Mouse (Mus musculus) embryonic facial prominence, embryonic 10.5 days (tissue): Measurements from ENCODE around the gene Myadm. TPM values are rescaled to one million over a fixed set of nuclear protein-coding genes. Genes with fewer than 3 reads are reported as not detected.
"Not testable (repeated sequence)": the region's sequence is repeated elsewhere in the genome, so short reads cannot be mapped to it uniquely, and the experiment has no call there.

Source experiments
- DNase-seq: peaks from one replicate; pipeline ENCODE4 v3.0.0-alpha.2; 2017; ENCODE audit warnings: low spot score
- H3K27ac ChIP-seq: fragments of 300-500 bp; sonication (generic); replicated peaks from 2 replicates; pipeline ENCODE4 v1.5.1; 2016; ENCODE audit warnings: mild to moderate bottlenecking
- H3K27me3 ChIP-seq: fragments of 300-500 bp; sonication (generic); replicated peaks from 2 replicates; pipeline ENCODE4 v1.6.1; 2016; ENCODE audit warnings: low read depth, mild to moderate bottlenecking; ENCODE audit not compliant: poor library complexity, severe bottlenecking
- H3K36me3 ChIP-seq: fragments of 300-500 bp; sonication (generic); replicated peaks from 2 replicates; pipeline ENCODE4 v1.6.1; 2016; ENCODE audit warnings: mild to moderate bottlenecking, moderate library complexity
- H3K4me1 ChIP-seq: fragments of 300-500 bp; sonication (generic); 2 replicates; pipeline ENCODE4 v1.6.1; 2016
- H3K4me3 ChIP-seq: fragments of 300-500 bp; sonication (generic); 2 replicates; pipeline ENCODE4 v1.5.1; 2016; ENCODE audit warnings: mild to moderate bottlenecking, moderate library complexity
- H3K9me3 ChIP-seq: fragments of 300-500 bp; sonication (generic); 2 replicates; pipeline ENCODE4 v1.6.1; 2016; ENCODE audit warnings: mild to moderate bottlenecking
- WGBS: fragments of 180-500 bp; shearing (Covaris S2); methylation state at CpG from one replicate; pipeline ENCODE4 v1.1.7; 2016; 5-methylcytosine and 5-hydroxymethylcytosine counted together
- polyA plus RNA-seq: library from polyadenylated mRNA; unstranded; fragments of >200 nt; fragmentation: Nextera tagmentation; extraction: Ambion mirVana; gene quantifications from 2 replicates; pipeline ENCODE4 v1.2.1, GENCODE M21; 2016

Myadm gene
- polyA plus RNA-seq, 1 experiment from 2014 or later = 27.5 TPM

DNA sequence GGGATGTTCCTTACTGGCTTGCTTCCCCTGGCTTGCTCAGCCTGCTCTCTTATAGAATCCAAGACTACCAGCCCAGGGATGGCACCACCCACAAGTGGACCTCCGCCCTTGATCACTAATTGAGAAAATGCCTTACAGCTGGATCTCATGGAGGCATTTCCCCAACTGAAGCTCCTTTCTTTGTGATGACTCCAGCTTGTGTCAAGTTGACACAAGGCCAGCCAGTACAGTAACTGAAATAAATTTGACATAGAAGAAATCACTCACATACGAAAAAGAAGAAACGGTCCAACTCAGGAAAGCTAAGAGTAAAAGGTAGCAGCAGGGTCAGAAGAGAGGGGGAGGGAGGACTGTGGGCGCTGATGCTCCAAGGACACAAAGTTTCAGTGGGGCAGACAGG lies 12.1 kb upstream of the Myadm start:
- 25% methylated on average over 4 of the region's 4 CpGs for WGBS
- H3K27me3 ChIP-seq, H3K9me3 ChIP-seq, H3K36me3 ChIP-seq, DNase-seq, H3K4me3 ChIP-seq: not testable (repeated sequence)
- Histone ChIP-seq H3K27ac (peak overlapping the region; percentile 44), H3K4me1 (peaks cover 10% of the 10 kb centered on the region)

DNA sequence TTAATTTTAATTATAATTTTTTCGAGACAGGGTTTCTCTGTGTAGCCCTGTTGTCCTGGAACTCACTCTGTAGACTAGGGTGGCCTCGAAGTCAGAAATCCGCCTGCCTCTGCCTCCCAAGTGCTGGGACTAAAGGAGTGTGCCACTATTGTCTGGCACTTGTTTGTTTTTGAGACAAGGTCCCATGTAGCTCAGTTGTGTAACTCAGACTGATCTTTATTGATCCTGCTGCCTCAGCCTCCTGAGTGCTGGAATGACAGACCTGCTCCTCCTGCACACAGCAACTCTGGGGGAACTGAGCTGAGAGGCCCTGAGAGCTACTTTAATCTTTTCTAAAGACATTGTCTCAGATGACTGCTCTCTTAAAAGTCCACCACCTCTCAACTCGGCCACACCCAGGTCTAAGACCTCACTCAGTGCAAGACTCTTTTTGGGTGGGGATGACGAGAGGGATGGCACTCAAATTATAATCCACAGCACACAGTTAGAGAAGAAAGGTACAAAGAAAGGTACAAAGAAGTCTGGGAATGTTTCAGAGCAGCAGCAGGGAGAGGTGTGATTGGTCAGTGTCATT lies 8.7 kb upstream of the Myadm start:
- 76% methylated on average over 5 of the region's 5 CpGs for WGBS
- DNase-seq = no peak
- Histone ChIP-seq H3K36me3 (no peaks in the 10 kb centered on the region), H3K4me1 (peaks cover 10% of the 10 kb centered on the region), H3K9me3 (no peaks in the 10 kb centered on the region), H3K27ac (no peak overlapping the region), H3K27me3 (no peaks in the 10 kb centered on the region), H3K4me3 (no peak overlapping the region)

DNA sequence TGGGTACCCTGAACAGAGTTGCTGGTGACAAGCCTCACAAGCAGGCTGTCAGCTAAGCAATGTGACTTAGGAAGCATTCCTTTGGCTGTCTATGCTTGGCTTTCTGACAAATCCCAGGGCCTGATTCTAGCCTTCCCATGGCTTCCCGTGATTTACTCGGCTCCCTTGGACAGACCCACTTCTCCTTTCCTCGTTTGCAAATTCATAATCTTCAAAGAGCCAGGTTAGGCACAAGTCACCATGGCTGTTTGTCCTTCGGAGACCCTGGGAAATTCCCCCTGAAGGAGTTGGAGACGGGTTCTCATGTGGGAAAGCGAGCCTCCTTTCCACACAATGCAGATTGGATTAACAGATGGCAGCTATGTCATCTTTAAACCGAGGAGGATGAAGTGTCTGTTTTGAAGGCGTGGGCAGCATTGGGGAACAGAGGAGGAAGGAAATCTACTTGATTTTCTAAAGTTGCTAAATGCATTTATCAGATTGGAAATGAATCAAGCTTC lies 8.2 kb upstream of the Myadm start:
- H3K27ac ChIP-seq = no peak overlapping the region
- no peaks in the 10 kb centered on the region for H3K9me3 ChIP-seq
- DNase-seq = no peak
- 59% methylated on average over 8 of the region's 8 CpGs for WGBS
- no peaks in the 10 kb centered on the region for H3K36me3 ChIP-seq
- H3K27me3 ChIP-seq = no peaks in the 10 kb centered on the region
- peaks cover 6% of the 10 kb centered on the region for H3K4me1 ChIP-seq
- H3K4me3 ChIP-seq = no peak overlapping the region

DNA sequence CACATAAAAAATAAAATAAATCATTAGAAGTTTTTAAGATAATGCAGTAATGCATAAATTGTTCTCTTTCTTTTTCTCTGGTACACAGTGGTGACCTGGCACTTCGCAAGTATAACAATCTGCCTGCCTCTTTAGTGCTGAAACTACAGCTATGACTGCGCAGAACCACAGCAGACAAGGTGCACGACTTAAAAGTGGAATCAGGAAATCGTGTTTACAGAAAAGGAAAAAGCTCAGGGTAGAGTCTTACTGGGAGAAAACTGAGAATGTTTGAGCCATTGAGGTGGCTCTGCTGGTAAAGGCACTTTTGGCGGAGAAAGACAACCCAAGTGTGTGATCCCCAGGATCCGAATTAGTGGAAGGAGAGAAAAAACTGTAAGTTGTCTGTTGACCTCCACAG lies 7.1 kb upstream of the Myadm start:
- no peaks in the 10 kb centered on the region for H3K9me3 ChIP-seq
- peaks cover 6% of the 10 kb centered on the region for H3K4me1 ChIP-seq
- 82% methylated on average over 6 of the region's 6 CpGs for WGBS

DNA sequence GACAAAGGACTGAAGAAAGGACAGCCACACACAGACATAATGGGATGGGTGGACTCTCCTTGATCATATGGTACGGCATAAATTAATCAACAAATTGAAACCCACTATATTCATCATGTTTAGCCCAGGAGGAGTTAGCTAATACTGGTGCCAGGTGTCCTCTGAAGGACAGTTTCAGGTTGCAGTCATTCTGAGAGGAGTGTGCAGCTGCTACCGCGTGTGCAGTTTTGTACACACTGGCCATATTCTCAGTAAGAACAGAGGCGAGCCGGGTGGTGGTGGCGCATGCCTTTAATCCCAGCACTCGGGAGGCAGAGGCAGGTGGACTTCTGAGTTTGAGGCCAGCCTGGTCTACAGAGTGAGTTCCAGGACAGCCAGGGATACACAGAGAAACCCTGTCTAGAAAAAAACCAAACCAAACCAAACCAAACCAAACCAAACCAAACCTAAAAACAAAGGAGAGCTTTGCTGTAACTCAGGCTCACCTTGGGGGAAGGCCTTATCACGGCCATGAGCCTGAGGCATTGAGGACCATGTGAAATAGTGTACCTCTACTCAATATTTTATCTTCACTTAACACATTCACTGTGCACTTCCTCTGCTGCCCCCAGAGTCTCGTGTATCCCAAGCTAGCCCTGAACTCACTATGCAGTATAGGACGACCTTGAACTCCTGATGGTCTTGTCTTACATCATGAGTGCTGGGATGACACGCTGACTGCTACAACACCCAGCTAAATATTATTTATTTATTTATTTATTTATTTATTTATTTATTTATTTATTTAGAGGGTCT lies 5.6 kb upstream of the Myadm start:
- no peaks in the 10 kb centered on the region for H3K9me3 ChIP-seq
- H3K4me1 ChIP-seq = peaks cover 5% of the 10 kb centered on the region; the same call in 1 of the 2 replicates
- no peak overlapping the region for H3K4me3 ChIP-seq
- no peaks in the 10 kb centered on the region for H3K36me3 ChIP-seq
- no peak overlapping the region for H3K27ac ChIP-seq
- no peaks in the 10 kb centered on the region for H3K27me3 ChIP-seq
- WGBS = 89% methylated on average over 11 of the region's 11 CpGs
- no peak for DNase-seq

More for the DNA sequence above, 7.1 kb upstream of the Myadm start:
- Histone ChIP-seq H3K27me3 (no peaks in the 10 kb centered on the region), H3K36me3 (no peaks in the 10 kb centered on the region), H3K27ac (no peak overlapping the region), H3K4me3 (no peak overlapping the region)
- no peak for DNase-seq

DNA sequence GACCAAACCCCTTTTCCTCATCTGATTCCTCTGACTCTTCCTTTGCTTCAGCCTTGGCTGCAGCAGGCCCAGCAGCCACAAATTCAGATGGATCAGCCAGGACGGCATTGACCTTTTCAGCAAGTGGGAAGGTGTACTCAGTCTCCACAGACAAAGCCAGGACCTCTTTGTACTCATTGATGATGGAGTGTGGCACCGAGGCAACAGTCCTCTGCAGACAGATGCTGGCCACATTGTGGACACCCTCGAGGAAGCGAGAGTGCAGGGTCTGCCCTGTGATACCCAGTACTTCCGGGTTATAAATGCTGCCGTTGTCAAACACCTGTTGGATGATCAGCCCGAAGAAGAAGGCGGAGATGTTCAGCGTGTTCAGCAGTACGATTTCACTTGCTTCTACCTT lies 4.3 kb upstream of the Myadm start:
- Histone ChIP-seq H3K9me3 (no peaks in the 10 kb centered on the region), H3K4me1 (peaks cover 14% of the 10 kb centered on the region), H3K27me3 (no peaks in the 10 kb centered on the region), H3K36me3 (no peaks in the 10 kb centered on the region), H3K27ac (no peak overlapping the region), H3K4me3 (no peak overlapping the region)
- DNase-seq = no peak
- 87% methylated on average over 10 of the region's 10 CpGs for WGBS

DNA sequence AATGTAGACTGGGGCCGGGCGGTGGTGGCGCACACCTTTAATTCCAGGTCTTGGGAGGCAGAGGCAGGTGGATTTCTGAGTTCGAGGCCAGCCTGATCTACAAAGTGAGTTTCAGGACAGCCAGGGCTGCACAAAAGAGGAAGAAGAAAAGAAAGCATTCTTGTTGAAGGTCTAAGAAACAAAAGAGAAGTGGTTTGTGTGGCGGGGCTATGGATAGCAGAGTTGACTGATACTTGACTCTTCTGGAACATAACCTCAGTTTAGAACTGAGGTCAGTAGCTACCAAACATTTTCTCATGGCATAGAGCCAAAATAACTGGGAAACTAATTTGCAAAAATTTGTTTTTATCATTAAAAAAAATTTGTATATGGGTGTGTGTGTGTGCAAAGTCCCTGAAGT lies 2.8 kb upstream of the Myadm start:
- Histone ChIP-seq H3K4me1 (peaks cover 28% of the 10 kb centered on the region), H3K36me3 (no peaks in the 10 kb centered on the region), H3K27ac (no peak overlapping the region), H3K4me3 (no peak overlapping the region), H3K9me3 (no peaks in the 10 kb centered on the region), H3K27me3 (no peaks in the 10 kb centered on the region)
- 91% methylated on average over 5 of the region's 5 CpGs for WGBS
- no peak for DNase-seq

DNA sequence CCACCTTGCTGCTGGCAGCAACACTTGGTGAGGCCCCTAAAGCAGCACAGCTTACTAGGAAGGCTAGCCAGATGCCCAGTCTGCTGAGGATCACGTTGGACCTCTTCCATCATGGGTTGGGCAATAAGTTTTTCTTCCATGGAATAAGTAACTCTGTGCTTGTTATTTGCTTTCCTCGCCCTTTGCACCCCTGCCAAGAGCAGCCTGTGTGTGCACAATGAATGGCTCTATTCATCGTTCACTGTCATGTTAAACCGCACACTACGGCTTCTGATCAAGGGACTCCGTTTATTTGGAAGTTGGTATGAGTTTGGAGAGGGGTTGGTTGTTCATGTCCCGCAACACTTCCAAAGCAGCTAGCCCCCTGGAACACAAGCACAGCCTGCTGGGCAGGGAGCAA lies 1.7 kb upstream of the Myadm start:
- Histone ChIP-seq H3K9me3 (no peaks in the 10 kb centered on the region), H3K4me1 (peaks cover 38% of the 10 kb centered on the region), H3K27me3 (no peaks in the 10 kb centered on the region), H3K4me3 (no peak overlapping the region), H3K27ac (no peak overlapping the region), H3K36me3 (no peaks in the 10 kb centered on the region)
- 52% methylated on average over 7 of the region's 7 CpGs for WGBS
- DNase-seq = no peak

DNA sequence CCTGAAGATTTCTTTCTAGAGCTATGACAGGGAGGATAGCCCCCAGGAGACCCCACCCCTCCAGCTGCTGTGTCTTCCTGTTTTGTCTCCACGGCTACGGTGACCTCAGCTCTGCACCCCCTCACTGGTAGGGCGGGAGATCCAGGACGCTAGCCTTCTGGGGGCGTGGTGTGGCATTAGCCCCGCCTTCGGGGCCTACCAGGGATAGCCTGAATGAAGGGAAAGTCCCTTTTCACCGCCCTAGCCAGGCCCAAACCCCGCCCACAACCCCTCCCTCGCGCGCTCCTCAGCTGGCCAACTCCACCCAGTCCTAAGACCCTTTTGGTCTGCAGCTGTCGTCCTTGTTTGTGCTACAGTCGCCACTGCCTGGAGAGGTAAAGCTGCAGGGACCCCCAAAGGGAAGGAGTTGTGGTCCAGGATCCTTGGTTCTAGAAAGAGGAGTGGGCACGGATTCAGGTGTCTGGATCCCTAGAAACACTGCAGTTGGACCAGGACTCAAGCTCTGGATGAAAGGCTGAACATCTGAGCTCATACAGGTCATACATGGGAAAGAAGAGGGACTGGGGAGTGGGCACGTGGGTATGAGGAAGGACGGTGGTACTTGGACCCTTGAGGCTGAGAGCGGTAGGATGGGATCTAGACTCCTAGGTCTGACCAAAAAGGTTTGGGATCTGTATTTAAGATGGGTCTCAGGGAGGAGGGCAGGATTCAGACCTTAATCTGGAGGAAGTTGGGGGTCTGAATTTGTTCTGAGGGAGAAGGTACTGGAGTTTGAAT lies 1.6 kb downstream of the Myadm start:
- WGBS = 1% methylated on average over 18 of the region's 18 CpGs
- H3K4me1 ChIP-seq = peaks cover 50% of the 10 kb centered on the region

DNA sequence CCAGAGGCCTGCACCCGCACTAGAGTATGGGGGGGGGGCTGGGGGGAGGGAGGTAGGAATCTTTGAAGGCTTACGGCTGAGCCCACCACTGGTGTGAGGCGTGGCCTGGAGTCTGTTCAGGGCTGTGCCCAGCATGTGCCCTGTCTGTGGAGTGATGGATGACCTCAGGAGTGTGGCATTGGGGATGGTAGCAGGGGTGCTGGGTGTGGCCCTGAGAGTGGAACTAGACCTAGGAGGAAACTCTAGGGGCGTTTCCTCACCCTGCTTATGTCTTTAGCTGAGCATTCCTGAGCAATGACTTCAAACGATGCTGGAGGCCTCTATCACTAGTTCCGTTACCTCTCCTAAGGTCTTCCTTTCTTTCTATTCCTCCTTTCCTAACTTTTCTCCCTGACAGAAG lies 2.3 kb downstream of the Myadm start:
- H3K27me3 ChIP-seq = no peaks in the 10 kb centered on the region
- 51% methylated on average over 6 of the region's 6 CpGs for WGBS
- DNase-seq = no peak
- peaks cover 20% of the 10 kb centered on the region for H3K36me3 ChIP-seq
- H3K27ac ChIP-seq = peak overlapping the region; percentile 89
- peak overlapping the region; percentile 58 for H3K4me3 ChIP-seq
- peaks cover 50% of the 10 kb centered on the region for H3K4me1 ChIP-seq
- no peaks in the 10 kb centered on the region for H3K9me3 ChIP-seq

More for the DNA sequence above, 1.6 kb downstream of the Myadm start:
- Histone ChIP-seq H3K36me3 (peaks cover 13% of the 10 kb centered on the region), H3K4me3 (peak overlapping the region; percentile 58), H3K9me3 (no peaks in the 10 kb centered on the region), H3K27me3 (no peaks in the 10 kb centered on the region), H3K27ac (peak overlapping the region; percentile 89)
- DNase-seq = peak; percentile 97

DNA sequence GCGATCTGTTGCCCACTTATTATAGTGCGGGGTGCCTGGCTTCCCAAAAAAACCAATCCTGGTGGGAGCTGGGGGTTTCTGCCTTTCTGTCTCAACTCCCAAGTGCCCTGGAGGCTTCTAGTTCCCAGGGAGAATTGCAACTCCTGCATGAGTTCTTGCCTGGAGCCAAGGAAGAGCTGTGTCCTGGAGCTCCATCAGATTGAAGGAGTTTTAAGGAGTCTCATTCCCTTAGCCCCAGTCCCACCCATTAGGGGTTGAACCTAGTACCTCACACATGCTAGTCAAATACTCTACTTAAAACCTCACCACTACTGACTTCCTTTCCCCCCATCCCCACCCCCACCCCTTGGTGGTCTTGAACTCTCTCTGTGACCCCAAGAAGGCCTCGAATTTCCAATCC lies 2.9 kb downstream of the Myadm start:
- H3K9me3 ChIP-seq = no peaks in the 10 kb centered on the region
- no peak for DNase-seq
- peaks cover 25% of the 10 kb centered on the region for H3K36me3 ChIP-seq
- 76% methylated on average over 3 of the region's 3 CpGs for WGBS
- H3K4me3 ChIP-seq = peak overlapping the region; percentile 58
- peaks cover 50% of the 10 kb centered on the region for H3K4me1 ChIP-seq
- H3K27me3 ChIP-seq = no peaks in the 10 kb centered on the region
- H3K27ac ChIP-seq = peak overlapping the region; percentile 89; the same call in 1 of the 2 replicates

DNA sequence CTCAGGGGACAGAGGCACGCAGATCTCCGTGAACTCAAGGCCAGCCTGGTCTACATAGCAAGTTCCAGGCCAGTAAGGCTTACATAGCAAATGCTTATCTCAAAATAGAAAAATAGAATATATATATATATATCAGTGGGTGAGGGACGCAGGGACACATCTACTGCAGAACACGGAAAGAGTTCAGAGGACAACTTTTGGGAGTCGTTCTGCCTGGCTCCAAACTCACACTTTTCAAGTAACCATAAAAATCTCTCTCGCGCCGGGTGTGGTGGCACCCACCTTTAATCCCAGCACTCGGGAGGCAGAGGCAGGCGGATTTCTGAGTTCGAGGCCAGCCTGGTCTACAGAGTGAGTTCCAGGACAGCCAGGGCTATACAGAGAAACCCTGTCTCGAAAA lies 3.4 kb downstream of the Myadm start:
- DNase-seq, H3K27me3 ChIP-seq, H3K9me3 ChIP-seq: not testable (repeated sequence)
- peak overlapping the region; percentile 58; the same call in 1 of the 2 replicates for H3K4me3 ChIP-seq
- H3K27ac ChIP-seq = peak overlapping the region; percentile 89
- peaks cover 47% of the 10 kb centered on the region for H3K4me1 ChIP-seq
- WGBS = 78% methylated on average over 12 of the region's 12 CpGs
- H3K36me3 ChIP-seq = peaks cover 31% of the 10 kb centered on the region
